Mouse (Mus musculus) heart, embryonic 16.5 days (tissue): Measurements from ENCODE around the gene Utp3. TPM values are rescaled to one million over a fixed set of nuclear protein-coding genes. Genes with fewer than 3 reads are reported as not detected.

Experiments used
- ATAC-seq: fragments of 200-750 bp; cut with Nextera tagmentation; replicated peaks from 2 replicates; pipeline ENCODE4 v1.8.0; 2017; ENCODE audit warnings: moderate number of reproducible peaks; ENCODE audit not compliant: insufficient read depth, low FRiP score; ENCODE audit errors: extremely low read depth
- H3K27ac ChIP-seq: fragments of 300-500 bp; sonication (generic); 2 replicates; pipeline ENCODE4 v1.5.1; 2014; ENCODE audit warnings: mild to moderate bottlenecking, low read length, control low read depth, moderate library complexity
- H3K27me3 ChIP-seq: fragments of 300-500 bp; sonication (generic); 2 replicates; pipeline ENCODE4 v1.6.1; 2014; ENCODE audit warnings: low read length, mixed read lengths; ENCODE audit not compliant: control insufficient read depth, insufficient read depth
- H3K36me3 ChIP-seq: fragments of 300-500 bp; sonication (generic); 2 replicates; pipeline ENCODE4 v1.6.1; 2014; ENCODE audit not compliant: control insufficient read depth, insufficient read depth
- H3K4me1 ChIP-seq: fragments of 300-500 bp; sonication (generic); 2 replicates; pipeline ENCODE4 v1.6.1; 2014; ENCODE audit warnings: low read length, mixed read lengths; ENCODE audit not compliant: control insufficient read depth, insufficient read depth
- H3K4me2 ChIP-seq: fragments of 300-500 bp; sonication (generic); 2 replicates; pipeline ENCODE4 v1.6.1; 2014; ENCODE audit warnings: low read depth, mild to moderate bottlenecking, control low read depth, low read length
- H3K4me3 ChIP-seq: fragments of 300-500 bp; sonication (generic); 2 replicates; pipeline ENCODE4 v1.5.1; 2014; ENCODE audit warnings: mild to moderate bottlenecking, control low read depth, low read length
- H3K9ac ChIP-seq: fragments of 300-500 bp; sonication (generic); 2 replicates; pipeline ENCODE4 v1.6.1; 2014; ENCODE audit warnings: low read length, control low read depth
- H3K9me3 ChIP-seq: fragments of 300-500 bp; sonication (generic); replicated peaks from 2 replicates; pipeline ENCODE4 v1.6.1; 2016; ENCODE audit warnings: low read length; ENCODE audit not compliant: control insufficient read depth
- WGBS: fragments of 180-500 bp; shearing (Covaris S2); extraction: QIAGEN DNeasy Blood & Tissue Kit; methylation state at CpG from one replicate; pipeline ENCODE4 v1.1.7; 2014; 5-methylcytosine and 5-hydroxymethylcytosine counted together
- polyA plus RNA-seq: library from polyadenylated mRNA; unstranded; fragments of >200 nt; fragmentation: Nextera tagmentation; extraction: Ambion mirVana; gene quantifications from 2 replicates; pipeline ENCODE4 v1.2.1, GENCODE M21; 2015

The Utp3 gene
- polyA plus RNA-seq, 1 experiment from 2014 or later, result 53.8 TPM

GRCm38 (mm10) chr5:88584061-88584460, 29.8 kb downstream of the Utp3 start:
- no peak overlapping the region for H3K9ac ChIP-seq
- WGBS, result 41% methylated on average over 9 of the region's 9 CpGs
- no peaks in the 10 kb centered on the region for H3K36me3 ChIP-seq
- H3K27ac ChIP-seq, result no peak overlapping the region
- no peak overlapping the region for H3K4me3 ChIP-seq
- no peak overlapping the region for H3K4me2 ChIP-seq
- peaks cover 21% of the 10 kb centered on the region for H3K4me1 ChIP-seq
- ATAC-seq, result no peak
- no peaks in the 10 kb centered on the region for H3K27me3 ChIP-seq
- no peaks in the 10 kb centered on the region for H3K9me3 ChIP-seq

- Histone ChIP-seq H3K4me2 (0 out of 2 replicates have a peak overlapping the region, but pooled peaks have one; percentile 52), H3K27me3 (no peaks in the 10 kb centered on the region), H3K36me3 (no peaks in the 10 kb centered on the region), H3K4me3 (no peak overlapping the region), H3K9ac (peak overlapping the region; percentile 50; the same call in 1 of the 2 replicates), H3K9me3 (no peaks in the 10 kb centered on the region), H3K27ac (peak overlapping the region; percentile 89), H3K4me1 (peaks cover 21% of the 10 kb centered on the region)
- WGBS, result 66% methylated on average over 7 of the region's 7 CpGs
- ATAC-seq, result peak; percentile 28; the same call in 1 of the 2 replicates
These were observed 32.3 kb downstream of the Utp3 start for GRCm38 (mm10) chr5:88586407-88587174.

- no peaks in the 10 kb centered on the region for H3K36me3 ChIP-seq
- H3K27me3 ChIP-seq, result no peaks in the 10 kb centered on the region
- peaks cover 21% of the 10 kb centered on the region for H3K4me1 ChIP-seq
- ATAC-seq, result peak; percentile 89
- H3K9ac ChIP-seq, result peak overlapping the region; percentile 50; the same call in 1 of the 2 replicates
- no peak overlapping the region; the same call in 1 of the 2 replicates for H3K4me3 ChIP-seq
- H3K9me3 ChIP-seq, result no peaks in the 10 kb centered on the region
- peak overlapping the region; percentile 89 for H3K27ac ChIP-seq
- 23% methylated on average over 13 of the region's 13 CpGs for WGBS
- H3K4me2 ChIP-seq, result peak overlapping the region; percentile 52
These were observed 33.1 kb downstream of the Utp3 start for GRCm38 (mm10) chr5:88587211-88587934.

GRCm38 (mm10) chr5:88588481-88588880, 34.2 kb downstream of the Utp3 start:
- peaks cover 21% of the 10 kb centered on the region for H3K4me1 ChIP-seq
- H3K9ac ChIP-seq, result no peak overlapping the region
- no peaks in the 10 kb centered on the region for H3K36me3 ChIP-seq
- H3K4me2 ChIP-seq, result no peak overlapping the region
- no peak overlapping the region for H3K4me3 ChIP-seq
- no peak overlapping the region for H3K27ac ChIP-seq
- no peaks in the 10 kb centered on the region for H3K27me3 ChIP-seq
- 82% methylated on average over 5 of the region's 5 CpGs for WGBS
- no peaks in the 10 kb centered on the region for H3K9me3 ChIP-seq
- ATAC-seq, result no peak

GRCm38 (mm10) chr5:88593421-88594172, 39.3 kb downstream of the Utp3 start:
- WGBS, result 86% methylated on average over 13 of the region's 13 CpGs
- H3K27ac ChIP-seq, result no peak overlapping the region
- ATAC-seq, result no peak
- no peaks in the 10 kb centered on the region for H3K27me3 ChIP-seq
- H3K9me3 ChIP-seq, result no peaks in the 10 kb centered on the region
- H3K4me3 ChIP-seq, result no peak overlapping the region
- H3K4me2 ChIP-seq, result no peak overlapping the region
- H3K36me3 ChIP-seq, result no peaks in the 10 kb centered on the region
- H3K9ac ChIP-seq, result no peak overlapping the region
- no peaks in the 10 kb centered on the region for H3K4me1 ChIP-seq

- no peak overlapping the region for H3K4me2 ChIP-seq
- no peaks in the 10 kb centered on the region for H3K36me3 ChIP-seq
- no peak overlapping the region for H3K27ac ChIP-seq
- H3K4me3 ChIP-seq, result no peak overlapping the region
- no peak overlapping the region for H3K9ac ChIP-seq
- whole genome bisulfite sequencing, result 80% methylated on average over 7 of the region's 7 CpGs
- no peaks in the 10 kb centered on the region for H3K9me3 ChIP-seq
- H3K4me1 ChIP-seq, result no peaks in the 10 kb centered on the region
- no peaks in the 10 kb centered on the region for H3K27me3 ChIP-seq
- ATAC-seq, result no peak
These were observed 39.9 kb downstream of the Utp3 start for GRCm38 (mm10) chr5:88594173-88594569.

GRCm38 (mm10) chr5:88595537-88596455, 41.5 kb downstream of the Utp3 start:
- no peak for ATAC-seq
- Histone ChIP-seq H3K9ac (no peak overlapping the region), H3K27me3 (no peaks in the 10 kb centered on the region), H3K9me3 (no peaks in the 10 kb centered on the region), H3K4me3 (no peak overlapping the region), H3K27ac (no peak overlapping the region), H3K4me1 (peaks cover 4% of the 10 kb centered on the region), H3K4me2 (no peak overlapping the region), H3K36me3 (no peaks in the 10 kb centered on the region)
- WGBS, result 74% methylated on average over 5 of the region's 5 CpGs

GRCm38 (mm10) chr5:88598961-88599360, 44.7 kb downstream of the Utp3 start:
- WGBS, result 79% methylated on average over 6 of the region's 6 CpGs
- Histone ChIP-seq H3K4me1 (peaks cover 6% of the 10 kb centered on the region), H3K27me3 (no peaks in the 10 kb centered on the region), H3K4me3 (no peak overlapping the region), H3K4me2 (no peak overlapping the region), H3K27ac (no peak overlapping the region), H3K9ac (no peak overlapping the region), H3K9me3 (no peaks in the 10 kb centered on the region), H3K36me3 (no peaks in the 10 kb centered on the region)
- no peak for ATAC-seq
